ENCODE assay signal across 8 mouse cellular contexts in genomic region chr16:90282620-90283265, GRCm38 (mm10). TPM values are rescaled to one million over a fixed set of nuclear protein-coding genes. Genes with fewer than 3 reads are reported as not detected.
DNase-seq lines count a peak whose midpoint lies in the region; ATAC-seq lines count a peak whose summit lies in the region.

No protein-coding gene starts in this region.

- H3K36me3 ChIP-seq in forebrain, embryonic 13.5 days (ENCODE audit: poor library complexity, severe bottlenecking), result no peaks in the 10 kb centered on the region
- H3K36me3 ChIP-seq in liver, embryonic 15.5 days (replicated peaks), result no peaks in the 10 kb centered on the region

- H3K9ac ChIP-seq in forebrain, embryonic 13.5 days, result peak overlapping the region; percentile 99
- H3K9ac ChIP-seq in liver, embryonic 15.5 days, result peak overlapping the region; percentile 97

- peak; percentile 33 for DNase-seq in CD4-positive, CD25-positive, alpha-beta regulatory T cell, adult 2 months (ENCODE audit: low read depth, low spot score)
- DNase-seq in 3T3-L1 (ENCODE audit: low read depth, low spot score), result peak; percentile 39
- no peak for DNase-seq in spleen, postnatal 10 days (ENCODE audit: low spot score in 2 of 2)
- DNase-seq in urinary bladder, adult 2 months (ENCODE audit: low spot score), result no peak
- no peak for DNase-seq in ovary, postnatal 14 days (ENCODE audit: low spot score)

- H3K4me2 ChIP-seq in forebrain, embryonic 13.5 days, result peak overlapping the region; percentile 91
- H3K4me2 ChIP-seq in liver, embryonic 15.5 days, result peak overlapping the region; percentile 94

- no peaks in the 10 kb centered on the region for H3K9me3 ChIP-seq in forebrain, embryonic 13.5 days (replicated peaks)
- H3K9me3 ChIP-seq in liver, embryonic 15.5 days (replicated peaks), result no peaks in the 10 kb centered on the region

- no peak overlapping the region for H3K27ac ChIP-seq in forebrain, embryonic 13.5 days
- peak overlapping the region; percentile 97 for H3K27ac ChIP-seq in liver, embryonic 15.5 days (replicated peaks)

- H3K4me1 ChIP-seq in forebrain, embryonic 13.5 days, result peaks cover 47% of the 10 kb centered on the region
- H3K4me1 ChIP-seq in liver, embryonic 15.5 days (replicated peaks), result peaks cover 65% of the 10 kb centered on the region

- no peak for ATAC-seq in CD4-positive, CD25-positive, alpha-beta regulatory T cell, adult 4 months
- no peak for ATAC-seq in forebrain, embryonic 13.5 days
- no peak for ATAC-seq in liver, embryonic 15.5 days (ENCODE audit: insufficient read depth)

- peak overlapping the region; percentile 100 for H3K4me3 ChIP-seq in forebrain, embryonic 13.5 days
- H3K4me3 ChIP-seq in liver, embryonic 15.5 days (replicated peaks), result peak overlapping the region; percentile 99

- 31% methylated on average over 14 of the region's 14 CpGs for WGBS in forebrain, embryonic 13.5 days
- 22% methylated on average over 14 of the region's 14 CpGs for WGBS in liver, embryonic 15.5 days (ENCODE audit: insufficient replicate concordance)

- H3K27me3 ChIP-seq in forebrain, embryonic 13.5 days, result no peaks in the 10 kb centered on the region
- no peaks in the 10 kb centered on the region for H3K27me3 ChIP-seq in liver, embryonic 15.5 days

RNA-seq across cellular contexts. Expression of gene Scaf4, which starts 1.6 kb away (rescaled TPM):
- 10 to 100 TPM in 1 of 2 experiments, 1 to 10 TPM in 1; 9.9 to 11.4 TPM for polyA plus RNA-seq in CD4-positive, CD25-positive, alpha-beta regulatory T cell, adult 4 months (2017; shearing (Covaris generic))
- polyA plus RNA-seq in forebrain, embryonic 13.5 days (2015; fragmentation: Nextera tagmentation; extraction: Ambion mirVana), result 25.7 and 27.8 TPM in 2 replicates
- 10.1 and 12.8 TPM in 2 replicates for polyA plus RNA-seq in liver, embryonic 15.5 days (2015; fragmentation: Nextera tagmentation; extraction: Ambion mirVana)
- 24.9 and 29.1 TPM in 2 replicates for polyA plus RNA-seq in urinary bladder, adult 2 months (2012; rRNA removed)

Comparison
In these comparisons a context has a peak if more than half of its experiments do, and no peak if none do; other contexts are left out.
1. DNase-seq: peak in CD4-positive, CD25-positive, alpha-beta regulatory T cell, adult 2 months (single experiment) and 3T3-L1 (single experiment); none in spleen, postnatal 10 days (0 of 2), urinary bladder, adult 2 months (single experiment) and ovary, postnatal 14 days (single experiment).